Mouse (Mus musculus) urinary bladder, postnatal 10 days (tissue): ENCODE measurements around the gene Ltbr.
"Not testable (repeated sequence)": the region's sequence is repeated elsewhere in the genome, so short reads cannot be mapped to it uniquely, and the experiment has no call there.

Experiments
- DNase-seq: peaks from one replicate; pipeline ENCODE4 v3.0.0; 2022; ENCODE audit warnings: low spot score

Gene Ltbr

DNA sequence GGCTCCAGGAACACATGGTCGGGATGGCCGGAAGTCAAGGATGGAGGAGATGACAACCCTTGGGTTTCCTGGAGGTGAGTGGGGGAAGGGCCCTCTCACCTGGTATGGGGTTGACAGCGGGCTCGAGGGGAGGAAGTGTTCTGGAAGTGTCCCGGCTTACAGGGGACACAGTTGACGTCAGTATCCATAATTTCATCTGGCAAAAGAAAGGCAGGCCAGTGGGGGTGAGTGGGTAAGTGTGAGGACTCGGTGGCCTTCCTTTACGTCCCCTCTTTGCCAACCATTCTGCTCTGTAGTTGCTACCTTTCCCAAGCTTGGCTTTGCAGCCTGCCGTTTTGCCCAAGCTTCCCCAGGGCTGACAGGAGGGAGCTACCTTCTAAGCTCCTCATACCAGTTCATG lies 1.5 kb downstream of the Ltbr start:
- no peak for DNase-seq

DNA sequence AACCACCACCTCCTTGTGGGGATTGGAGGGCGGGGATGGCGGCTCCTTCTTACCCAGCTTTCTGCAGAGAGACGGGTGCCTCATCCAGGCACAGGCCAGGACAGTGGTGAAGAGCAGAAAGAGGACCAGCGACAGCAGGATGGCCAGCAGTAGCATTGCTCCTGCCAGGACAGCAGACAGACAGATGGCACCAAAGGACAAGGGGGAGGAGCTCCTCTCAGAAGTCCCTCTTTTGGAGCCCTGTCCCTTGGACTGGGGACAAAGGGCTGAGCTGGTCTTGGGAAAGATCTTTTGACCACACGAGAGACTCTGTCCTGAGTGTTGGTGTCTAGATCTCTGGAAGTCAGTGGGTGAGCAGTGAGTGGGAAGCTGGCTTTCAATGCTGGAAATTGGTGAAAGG lies 4.3 kb downstream of the Ltbr start:
- DNase-seq, result no peak

DNA sequence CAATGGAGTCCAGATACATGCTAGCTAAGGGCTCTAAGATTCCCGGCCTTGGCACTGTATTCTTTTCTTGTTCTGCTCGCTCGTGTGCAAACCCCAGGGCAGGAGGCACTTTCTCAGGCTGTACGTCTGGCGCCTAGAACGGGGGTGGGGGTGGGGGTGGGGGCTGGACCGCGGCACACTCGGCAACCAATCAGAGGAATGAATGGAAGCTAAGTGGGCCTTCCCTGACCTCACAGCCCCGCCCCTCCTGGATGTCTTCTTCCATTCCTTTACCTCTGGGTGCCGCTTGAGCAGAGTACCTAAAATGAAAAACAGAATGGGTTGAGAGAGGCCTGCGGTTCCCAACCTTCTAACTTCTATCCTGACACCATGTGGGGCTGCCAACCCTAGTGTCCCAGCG lies 4.8 kb downstream of the Ltbr start:
- no peak for DNase-seq

DNA sequence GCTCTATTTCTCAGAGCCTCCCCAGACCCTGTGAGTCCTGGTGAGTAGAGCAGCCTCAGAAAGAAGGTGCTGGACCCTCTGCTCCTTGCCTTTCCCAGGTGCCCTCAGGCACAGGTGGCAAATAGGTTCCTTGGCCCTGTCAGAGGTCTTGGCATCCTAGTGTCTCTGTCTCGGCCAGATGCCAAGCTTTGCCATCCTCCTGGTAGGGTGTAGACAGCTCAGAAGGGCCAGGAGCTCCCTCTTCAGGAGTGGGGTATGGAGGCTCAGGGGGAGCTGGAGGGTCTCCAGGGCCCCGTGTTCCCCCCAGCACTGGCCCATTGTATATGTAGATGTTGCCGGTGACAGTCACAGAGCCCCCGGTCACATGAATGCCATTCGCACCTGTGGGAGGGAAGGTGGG lies 6.6 kb downstream of the Ltbr start:
- DNase-seq, result no peak

DNA sequence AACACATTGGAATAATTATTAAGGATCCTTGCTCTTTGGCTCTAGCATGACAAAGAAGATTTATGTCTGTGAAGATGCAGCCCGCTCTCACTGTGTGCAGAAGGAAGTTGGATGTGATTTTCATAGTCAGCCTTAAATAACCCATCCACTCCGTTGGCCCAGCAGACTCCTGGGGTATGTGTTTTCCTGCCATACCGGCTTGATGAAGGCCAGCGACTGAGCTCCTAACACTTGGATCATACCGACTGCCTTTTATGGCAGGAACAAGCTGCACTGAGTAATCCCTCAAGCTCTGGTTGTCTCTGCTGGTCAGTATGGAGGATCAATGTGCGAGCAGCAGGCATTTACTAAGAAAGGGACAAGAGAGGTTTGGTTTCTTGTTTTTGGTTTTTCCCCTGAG lies 8.2 kb downstream of the Ltbr start:
- no peak for DNase-seq

DNA sequence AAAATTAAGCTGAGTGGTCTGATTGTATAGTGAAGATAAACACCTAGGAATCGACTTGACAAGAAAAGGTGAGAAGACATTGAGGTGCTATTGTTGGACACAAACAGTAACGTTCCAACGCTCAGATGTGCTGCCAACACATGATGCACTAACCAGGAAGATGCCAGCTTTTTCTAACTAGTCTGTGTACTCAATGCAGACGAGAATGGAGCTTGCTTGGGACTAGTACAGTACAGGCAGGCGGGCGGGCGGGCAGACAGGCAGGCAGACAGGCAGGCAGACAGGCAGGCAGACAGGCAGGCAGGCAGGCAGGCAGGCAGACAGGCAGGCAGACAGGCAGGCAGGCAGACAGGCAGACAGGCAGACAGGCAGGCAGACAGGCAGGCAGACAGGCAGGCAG lies 9.3 kb downstream of the Ltbr start:
- not testable (repeated sequence) for DNase-seq

DNA sequence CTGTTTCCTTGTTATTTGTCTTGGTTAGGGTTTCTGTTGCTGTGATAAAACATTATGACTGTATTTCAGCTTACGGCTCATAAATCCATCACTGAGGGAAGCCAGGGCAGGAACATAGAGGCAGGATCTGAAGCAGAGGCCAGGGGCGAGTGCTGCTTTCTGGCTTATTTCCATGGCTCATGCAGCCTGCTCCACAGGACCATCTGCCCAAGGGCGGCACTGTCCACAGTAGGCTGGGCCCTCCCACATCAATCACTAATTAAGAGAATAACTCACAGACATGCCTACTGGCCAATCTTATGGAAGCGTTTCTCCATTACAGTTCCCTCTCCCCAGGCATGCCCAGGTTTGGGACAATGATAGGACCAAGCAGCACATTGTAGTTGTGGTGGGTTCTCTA lies 10.4 kb downstream of the Ltbr start:
- DNase-seq, result no peak

DNA sequence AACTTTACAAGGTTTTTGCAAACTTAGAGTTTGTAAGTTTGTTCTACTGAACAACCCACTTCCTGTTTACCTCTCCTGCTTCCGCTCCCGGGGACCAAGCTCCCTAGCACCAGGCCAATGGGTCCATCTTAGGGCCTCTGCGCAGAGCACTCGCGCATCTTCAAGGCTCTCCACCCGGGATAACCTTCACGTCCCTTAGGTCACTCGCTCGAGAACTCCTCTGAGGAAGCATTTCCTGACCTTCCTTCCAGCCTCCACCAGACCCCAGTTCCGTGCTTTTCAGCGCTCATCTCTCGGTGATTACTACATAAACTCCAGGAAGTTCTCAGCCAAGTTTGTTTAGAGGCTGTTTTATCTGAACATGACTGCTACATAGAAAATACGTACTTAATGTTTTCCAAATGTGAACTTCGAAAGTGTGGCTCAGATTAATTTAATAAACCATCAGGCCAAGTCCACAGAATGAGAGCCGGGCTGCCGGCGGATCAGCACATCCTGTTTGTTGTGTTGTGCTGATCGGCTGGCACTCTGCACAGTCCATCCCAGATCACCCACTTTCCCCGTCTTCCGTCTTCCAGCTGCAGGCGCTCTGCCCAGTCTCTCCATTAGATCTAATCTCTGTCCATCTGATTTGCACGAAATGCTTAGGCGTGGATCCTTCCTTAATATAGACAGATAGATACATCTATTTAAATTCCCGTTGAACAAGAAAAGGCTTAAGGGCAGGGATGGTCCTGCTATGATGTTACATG lies 11.3 kb downstream of the Ltbr start:
- no peak for DNase-seq

DNA sequence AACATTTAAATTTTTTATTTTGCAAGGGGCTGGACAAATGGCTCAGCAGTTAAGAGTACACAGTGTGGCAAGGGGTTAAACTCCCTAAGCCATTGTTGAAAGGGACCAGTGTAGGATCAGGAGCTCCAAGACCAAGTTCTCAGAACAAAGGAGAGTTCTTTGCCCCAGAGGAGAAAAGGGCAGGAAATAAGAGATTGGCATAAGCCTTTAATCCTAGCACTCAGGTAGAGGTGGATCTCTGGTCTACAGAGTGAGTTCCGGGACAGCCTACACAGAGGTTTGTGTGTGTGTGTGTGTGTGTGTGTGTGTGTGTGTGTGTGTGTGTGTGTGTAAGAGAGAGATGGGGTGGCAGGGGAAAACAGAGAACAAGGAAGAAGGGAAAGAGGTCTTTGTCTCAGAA lies 12.7 kb downstream of the Ltbr start:
- DNase-seq, result no peak

DNA sequence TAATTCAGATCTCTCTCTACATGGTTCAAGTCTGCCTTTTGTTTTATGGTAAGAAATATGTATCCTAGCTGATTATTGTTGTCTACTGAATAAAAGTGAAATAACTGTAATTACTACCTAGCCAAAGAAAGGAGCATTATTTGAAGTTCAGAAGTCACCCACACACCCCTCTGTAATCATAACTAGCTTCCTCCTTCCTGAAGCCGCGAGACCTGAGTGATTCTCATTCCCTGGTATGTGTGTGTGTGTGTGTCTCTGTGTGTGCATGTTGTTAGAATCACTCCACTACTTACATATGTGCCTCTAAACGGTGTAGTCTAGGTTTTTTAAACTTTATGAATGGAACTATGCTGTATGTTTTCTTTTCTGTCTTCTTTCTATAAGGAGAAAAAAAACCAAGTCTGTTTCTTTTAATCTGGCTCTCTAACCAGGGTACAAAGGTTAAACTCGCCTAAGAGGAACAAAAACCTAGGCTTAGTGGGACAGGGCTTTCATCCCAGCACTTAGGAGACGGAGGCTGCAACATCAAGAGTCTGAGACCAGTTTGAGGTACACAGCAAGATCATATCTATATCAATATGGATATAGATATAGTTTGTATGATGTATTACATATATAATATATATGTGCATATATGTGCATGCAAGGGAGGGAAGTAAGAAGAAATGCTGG lies 16.4 kb downstream of the Ltbr start:
- no peak for DNase-seq

DNA sequence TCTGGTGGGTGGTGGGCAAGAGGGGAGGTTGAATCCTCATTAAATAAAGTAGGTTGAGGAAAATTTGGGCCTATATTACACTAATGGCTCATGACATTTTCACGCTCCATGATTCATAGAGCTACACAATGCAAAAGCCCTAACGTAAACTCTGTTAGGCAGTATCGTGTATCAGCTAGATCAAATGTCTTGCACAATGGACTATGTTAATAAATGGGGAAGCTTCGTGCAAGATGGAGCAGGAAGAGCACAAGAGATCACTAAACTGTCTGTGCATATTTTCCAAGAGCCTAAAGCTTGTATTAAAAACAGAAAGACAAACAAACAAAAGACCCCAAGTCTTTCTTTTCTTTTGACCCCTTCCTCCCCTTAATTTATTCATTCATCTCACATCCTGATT lies 19.6 kb downstream of the Ltbr start:
- no peak for DNase-seq

DNA sequence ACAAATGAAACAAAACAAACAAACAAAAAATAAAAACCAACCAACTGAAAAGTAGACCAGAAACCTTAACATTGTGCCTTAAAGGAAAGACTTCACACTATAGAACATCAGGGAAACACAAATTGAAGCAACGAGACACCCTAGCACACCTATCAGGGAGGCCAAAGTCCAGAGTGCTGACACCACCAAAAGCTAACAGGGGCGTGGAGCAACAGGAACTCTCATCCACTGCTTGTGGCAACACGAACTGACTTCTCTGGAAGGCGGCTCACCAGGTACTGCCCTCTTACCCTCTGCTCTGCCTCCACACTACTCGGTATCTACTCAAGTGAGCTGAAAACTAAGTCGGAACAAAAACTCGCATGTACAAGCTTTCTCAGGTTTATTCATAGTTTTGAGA lies 21.4 kb downstream of the Ltbr start:
- no peak for DNase-seq

DNA sequence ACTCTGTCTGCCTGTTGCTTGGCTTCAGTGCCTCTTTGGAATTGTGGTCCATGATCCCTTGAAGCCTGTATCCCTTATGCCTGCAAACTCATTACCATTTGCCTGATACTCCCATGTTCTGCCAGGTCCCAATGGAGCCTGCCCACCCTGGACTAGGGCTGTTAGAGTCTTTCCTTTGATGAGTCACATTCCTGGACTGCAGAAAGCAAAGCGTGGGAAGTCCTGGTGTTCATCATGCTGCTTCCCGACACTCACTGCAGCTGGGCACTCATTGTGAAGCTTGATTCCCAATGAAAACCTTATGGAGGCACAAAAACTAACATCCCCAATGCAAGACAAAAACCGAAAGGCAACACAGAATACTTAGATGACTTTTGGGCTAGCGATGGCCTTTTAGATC lies 22.4 kb downstream of the Ltbr start:
- DNase-seq, result no peak

DNA sequence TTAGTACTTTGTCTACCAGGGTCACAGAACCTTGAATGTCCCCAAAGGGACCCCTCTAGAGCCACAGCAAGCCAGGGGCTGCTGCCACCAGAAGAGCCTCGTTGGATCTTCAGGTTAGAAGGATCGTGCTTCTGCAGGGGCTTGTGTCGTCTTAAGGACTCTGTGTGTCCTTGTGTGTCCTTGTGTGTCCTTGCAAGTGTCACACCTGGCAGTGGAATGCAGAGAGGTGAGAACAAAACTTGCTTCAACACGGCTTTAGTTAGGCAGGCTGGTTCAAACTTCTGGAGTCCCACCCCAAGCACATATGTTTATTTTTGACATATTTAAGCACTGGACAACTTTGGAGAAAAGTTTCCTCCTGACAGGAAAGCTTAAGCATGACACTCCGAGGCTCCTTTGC lies 25.0 kb downstream of the Ltbr start:
- no peak for DNase-seq

DNA sequence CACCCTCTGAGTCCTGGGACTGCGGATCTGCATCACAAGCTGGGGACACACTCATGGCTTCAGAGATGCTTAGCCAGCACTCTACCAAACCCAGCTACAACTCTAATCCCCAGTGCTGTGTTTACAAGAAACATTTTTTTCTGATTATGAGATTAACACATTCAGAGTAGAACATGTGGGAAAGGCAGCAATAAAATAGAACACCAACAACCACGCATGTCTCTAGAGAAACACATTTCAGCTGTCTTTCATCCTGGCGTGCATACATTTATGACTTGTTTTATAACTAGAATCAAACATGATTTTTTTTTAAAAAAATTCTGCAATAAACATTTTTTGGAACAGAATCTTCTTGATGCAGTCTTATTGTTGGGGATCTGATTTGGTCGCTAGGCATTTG lies 26.7 kb downstream of the Ltbr start:
- DNase-seq, result no peak

DNA sequence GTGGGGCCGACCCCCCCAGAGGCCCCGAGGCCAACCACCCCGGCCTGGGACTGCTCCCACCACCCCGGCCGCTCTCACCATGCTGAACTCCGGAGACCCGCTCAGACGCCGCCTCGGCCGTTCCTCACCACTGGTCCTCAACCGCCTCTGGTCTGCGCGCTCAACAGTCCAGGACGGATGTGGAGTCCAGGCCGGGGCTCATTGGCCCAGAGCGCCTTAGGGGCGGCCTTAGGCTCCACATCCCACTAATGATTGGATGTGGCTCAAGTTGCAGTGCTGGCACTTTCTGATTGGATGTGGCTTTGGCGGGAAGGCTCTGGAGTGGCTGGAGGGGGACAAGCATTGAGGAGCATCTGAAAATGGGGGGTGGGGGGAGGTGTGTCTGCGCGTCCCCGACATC lies 27.8 kb downstream of the Ltbr start, which contains the start of gene Tuba3a:
Tuba3a (minus strand) TSS at position 153 of the 400 bp plus-strand sequence.
- DNase-seq, result no peak

DNA sequence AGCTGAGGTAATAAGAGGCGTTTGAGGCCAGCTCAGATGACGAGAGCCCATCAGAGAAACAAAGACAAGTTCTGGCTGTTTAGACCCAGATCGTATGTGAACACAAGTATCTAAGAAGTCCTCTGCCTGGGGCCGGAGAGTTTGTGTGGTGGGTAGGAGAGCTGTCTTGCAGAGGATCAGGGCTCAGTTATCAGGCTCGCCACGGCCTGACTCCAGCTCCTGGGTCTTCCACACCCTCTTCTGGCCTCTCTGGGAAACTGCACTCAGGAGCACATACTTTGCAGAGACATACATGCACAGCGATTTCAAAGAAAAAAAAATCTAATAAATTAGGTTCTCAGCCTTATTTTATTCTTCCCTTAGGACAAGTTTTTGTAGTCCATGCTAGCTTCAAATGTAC lies 28.9 kb downstream of the Ltbr start:
- DNase-seq, result no peak

DNA sequence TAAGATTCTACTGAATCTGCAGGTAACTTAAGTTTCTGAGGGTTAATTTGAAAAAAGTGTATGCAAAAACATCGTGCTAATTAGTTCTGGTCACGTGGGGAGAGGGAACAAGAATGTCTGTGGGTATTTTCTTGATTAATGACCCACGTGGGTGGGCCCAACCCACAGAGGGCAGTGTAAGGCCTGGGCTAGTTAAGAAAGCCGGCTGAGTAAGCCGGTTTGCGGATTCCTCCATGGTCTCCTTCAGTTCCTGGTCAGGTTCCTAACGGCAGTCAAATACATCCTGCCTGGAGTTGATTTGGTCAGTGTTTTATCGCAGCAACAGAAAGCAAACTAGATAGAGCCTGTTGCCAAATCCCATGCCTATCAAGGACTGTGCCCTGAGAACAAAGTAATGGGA lies 29.4 kb downstream of the Ltbr start:
- no peak for DNase-seq

DNA sequence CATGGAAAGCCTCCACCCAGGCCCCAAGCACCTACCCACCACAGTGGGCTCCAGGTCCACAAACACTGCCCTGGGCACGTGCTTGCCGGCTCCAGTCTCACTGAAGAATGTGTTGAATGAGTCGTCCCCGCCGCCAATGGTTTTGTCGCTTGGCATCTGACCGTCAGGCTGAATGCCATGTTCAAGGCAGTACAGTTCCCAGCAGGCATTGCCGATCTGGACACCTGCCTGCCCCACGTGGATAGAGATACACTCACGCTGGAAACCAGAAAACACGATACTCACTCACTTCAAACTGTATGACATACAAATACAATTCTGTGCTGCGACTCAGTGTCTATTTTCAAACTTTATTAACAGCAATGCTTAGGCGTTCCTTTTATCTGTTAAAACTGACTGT lies 31.0 kb downstream of the Ltbr start:
- not testable (repeated sequence) for DNase-seq

DNA sequence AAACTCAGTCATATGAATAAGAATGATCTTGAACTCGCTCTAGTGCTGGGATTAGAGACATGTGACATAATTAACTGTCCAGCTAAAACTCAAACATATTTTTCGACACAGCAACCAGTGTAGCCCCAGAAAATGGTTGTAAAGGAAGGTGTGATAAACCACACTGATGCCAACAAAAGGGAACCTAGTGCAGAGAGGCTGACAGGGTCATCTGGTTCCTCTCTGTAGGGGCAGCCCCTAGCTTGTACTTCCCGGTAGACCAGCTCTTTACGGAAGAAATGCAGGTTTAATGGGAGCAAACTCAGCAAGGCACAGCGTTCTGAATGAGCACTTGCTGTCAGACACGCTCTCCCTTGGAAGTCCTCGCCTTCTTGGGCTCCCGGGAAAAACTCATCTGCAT lies 34.0 kb downstream of the Ltbr start:
- no peak for DNase-seq

DNA sequence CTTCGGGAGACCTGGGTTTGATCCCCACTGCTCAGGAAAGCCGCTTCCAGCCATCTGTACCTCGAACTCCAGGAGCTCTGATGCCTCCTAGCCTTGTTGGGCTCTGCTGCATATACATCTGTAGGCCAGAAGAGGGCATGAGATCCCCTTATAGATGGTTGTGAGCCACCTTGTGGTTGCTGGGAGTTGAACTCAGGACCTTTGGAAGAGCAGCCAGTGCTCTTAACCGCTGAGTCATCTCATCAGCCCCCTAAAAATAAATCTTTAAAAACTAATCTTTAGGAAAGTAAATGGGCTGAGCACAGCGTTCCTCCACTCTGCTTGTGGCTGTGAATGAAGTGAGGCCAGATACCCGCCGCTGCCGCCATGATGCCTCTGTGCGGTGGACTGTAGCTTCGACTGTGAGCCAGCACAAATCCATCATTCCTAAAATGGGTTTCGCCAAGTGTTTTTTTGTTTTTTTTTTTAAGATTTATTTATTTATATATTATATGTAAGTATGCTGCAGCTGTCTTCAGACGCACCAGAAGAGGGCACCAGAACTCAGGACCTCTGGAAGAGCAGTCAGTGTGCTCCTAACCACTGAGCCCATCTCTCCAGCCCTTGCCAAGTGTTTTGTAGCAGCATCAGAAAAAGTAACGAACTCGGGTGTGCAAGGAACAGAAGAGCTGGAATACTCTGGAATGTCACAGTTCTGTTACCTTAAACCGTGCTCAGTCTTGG lies 38.7 kb downstream of the Ltbr start:
- DNase-seq, result no peak

DNA sequence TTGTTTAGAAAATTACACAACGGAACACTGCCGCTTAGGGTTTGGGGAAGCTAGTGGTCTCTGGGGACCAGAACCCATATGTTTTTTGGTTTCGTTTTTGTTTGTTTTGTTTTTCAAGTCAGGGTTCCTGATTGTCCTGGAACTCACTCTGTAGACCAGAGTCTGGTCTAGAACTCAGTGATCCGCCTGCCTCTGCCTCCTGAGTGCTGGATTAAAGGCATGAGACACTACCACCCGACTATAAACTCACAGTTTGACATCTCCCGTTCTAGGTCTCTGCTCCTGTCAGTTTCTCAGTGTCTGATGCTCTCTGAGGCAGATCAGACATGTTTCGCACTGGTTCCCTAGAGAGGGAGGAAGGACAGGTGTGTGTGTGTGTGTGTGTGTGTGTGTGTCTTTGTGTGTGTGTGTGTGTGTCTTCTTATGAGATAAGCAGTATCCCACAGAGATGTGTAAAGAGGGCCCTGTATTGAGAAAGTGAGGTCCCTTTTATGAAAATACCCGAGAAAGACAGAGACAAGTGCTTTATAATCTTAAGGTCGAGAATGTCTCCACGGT lies 41.4 kb downstream of the Ltbr start:
- no peak for DNase-seq
